ENCODE assay signal across 16 mouse cellular contexts in genomic region chrX:157346201-157346600, GRCm38 (mm10).
"Had no signal": no experiment of that assay in that cellular context is flagged by ENCODE, and none has a peak within 500 bp of the region (broad histone marks: within the 10 kb centered on the region; RNA-seq: fewer than 3 reads in every experiment).

No protein-coding gene starts in this region.

- H3K9ac ChIP-seq: intestine, embryonic 15.5 days; limb, embryonic 13.5 days; liver, embryonic 14.5 days; midbrain, embryonic 15.5 days; neural tube, embryonic 13.5 days; stomach, embryonic 15.5 days had no signal

- H3K36me3 ChIP-seq: intestine, embryonic 15.5 days; limb, embryonic 13.5 days; midbrain, embryonic 15.5 days; neural tube, embryonic 13.5 days; stomach, embryonic 15.5 days had no signal

- H3K4me3 ChIP-seq: intestine, embryonic 15.5 days; limb, embryonic 13.5 days; megakaryocyte, embryonic 14.5 days; midbrain, embryonic 15.5 days; neural tube, embryonic 13.5 days; stomach, embryonic 15.5 days had no signal

- H3K27me3 ChIP-seq: intestine, embryonic 15.5 days; limb, embryonic 13.5 days; midbrain, embryonic 15.5 days; neural tube, embryonic 13.5 days; stomach, embryonic 15.5 days had no signal

- H3K4me1 ChIP-seq: intestine, embryonic 15.5 days; limb, embryonic 13.5 days; megakaryocyte, embryonic 14.5 days; midbrain, embryonic 15.5 days; neural tube, embryonic 13.5 days; stomach, embryonic 15.5 days had no signal

- H3K9me3 ChIP-seq: intestine, embryonic 15.5 days; limb, embryonic 13.5 days; megakaryocyte, embryonic 14.5 days; midbrain, embryonic 15.5 days; neural tube, embryonic 13.5 days; stomach, embryonic 15.5 days had no signal

- H3K27ac ChIP-seq: intestine, embryonic 15.5 days; limb, embryonic 13.5 days; liver, embryonic 14.5 days; macrophage; midbrain, embryonic 15.5 days; neural tube, embryonic 13.5 days; stomach, embryonic 15.5 days had no signal

- H3K4me2 ChIP-seq: intestine, embryonic 15.5 days; limb, embryonic 13.5 days; midbrain, embryonic 11.5 days; midbrain, embryonic 15.5 days; neural tube, embryonic 13.5 days; stomach, embryonic 15.5 days had no signal

- ATAC-seq: intestine, embryonic 15.5 days; midbrain, embryonic 15.5 days had no signal

- DNase-seq: kidney, adult 18-20 months; kidney, postnatal 10 days; left cerebral cortex, postnatal 4 days; retina, postnatal 1 day; right cerebral cortex, postnatal 4 days; thymus, adult 2 months; thymus, postnatal 25 days had no signal
